Mouse (Mus musculus) kidney, postnatal 0 days (tissue): Measurements from ENCODE around the gene Phf11d. TPM values are rescaled to one million over a fixed set of nuclear protein-coding genes. Genes with fewer than 3 reads are reported as not detected.

Experiments
- polyA plus RNA-seq: library from polyadenylated mRNA; unstranded; fragments of >200 nt; fragmentation: Nextera tagmentation; extraction: Ambion mirVana; gene quantifications from 2 replicates; pipeline ENCODE4 v1.2.1, GENCODE M21; 2015

The Phf11d gene
- polyA plus RNA-seq, 1 experiment from 2014 or later = 2.8 TPM

Other genes starting within 250 kb of the Phf11d start
- not detected in 2 replicates for gene 1700129C05Rik, start 222.6 kb downstream of the Phf11d start, polyA plus RNA-seq
- gene Gm5142, start 186.7 kb downstream of the Phf11d start, polyA plus RNA-seq = not detected in 2 replicates
- gene Rcbtb1, start 164.3 kb downstream of the Phf11d start, polyA plus RNA-seq = 28.3 and 34.6 TPM in 2 replicates
- gene Gm6904, start 105.3 kb downstream of the Phf11d start, polyA plus RNA-seq = not detected in 2 replicates
- 0.14 and 0.21 TPM in 2 replicates for gene Phf11a, start 67.9 kb downstream of the Phf11d start, polyA plus RNA-seq
- gene Phf11b, start 24.1 kb downstream of the Phf11d start, polyA plus RNA-seq = 1.6 and 1.7 TPM in 2 replicates
- gene Phf11c, start 29.9 kb upstream of the Phf11d start, polyA plus RNA-seq = 0.33 and 0.41 TPM in 2 replicates
- 7.9 and 8.4 TPM in 2 replicates for gene Setdb2, start 75.4 kb upstream of the Phf11d start, polyA plus RNA-seq
- 57.2 and 60.7 TPM in 2 replicates for gene Cab39l, start 75.5 kb upstream of the Phf11d start, polyA plus RNA-seq
- gene Cdadc1, start 232.5 kb upstream of the Phf11d start, polyA plus RNA-seq = 37.5 and 41.2 TPM in 2 replicates